Mouse (Mus musculus) lung, adult 2 months (tissue): Measurements from ENCODE around the gene Stub1.

Experiments
- CTCF ChIP-seq: fragments of 200-500 bp; IDR thresholded peaks from 2 replicates; pipeline ENCODE4 v1.5.1; 2011; ENCODE audit warnings: mild to moderate bottlenecking, low read length, control low read depth; ENCODE audit not compliant: insufficient read depth
- POLR2A ChIP-seq: fragments of 200-500 bp; IDR thresholded peaks from 2 replicates; pipeline ENCODE4 v1.6.1; 2011; ENCODE audit warnings: low read depth, mild to moderate bottlenecking, control low read depth, low read length, borderline replicate concordance; ENCODE audit errors: extremely low read depth

GRCm38 (mm10) chr17:25824362-25825142 lies 8.7 kb downstream of the Stub1 start:
- TF ChIP-seq POLR2A, result no peak
- no peak for TF ChIP-seq CTCF
